Mouse (Mus musculus) brain, adult 2 months (tissue): ENCODE data around the gene Adgrg2.
A peak's percentile ranks its signal among the peaks of the same experiment; 100 is the strongest.

Experiments used
- DNase-seq: peaks from one replicate; pipeline ENCODE4 v3.0.0; 2011; ENCODE audit warnings: low read depth, low spot score

Adgrg2 gene

GRCm38 (mm10) chrX:160390464-160390956 lies at the start of gene Adgrg2:
Gene Adgrg2, plus strand, starts transcription at chrX:160390690.
- DNase-seq: no peak

- no peak for DNase-seq
Measured at GRCm38 (mm10) chrX:160350995-160351394, 39.5 kb upstream of the Adgrg2 start.

DNA sequence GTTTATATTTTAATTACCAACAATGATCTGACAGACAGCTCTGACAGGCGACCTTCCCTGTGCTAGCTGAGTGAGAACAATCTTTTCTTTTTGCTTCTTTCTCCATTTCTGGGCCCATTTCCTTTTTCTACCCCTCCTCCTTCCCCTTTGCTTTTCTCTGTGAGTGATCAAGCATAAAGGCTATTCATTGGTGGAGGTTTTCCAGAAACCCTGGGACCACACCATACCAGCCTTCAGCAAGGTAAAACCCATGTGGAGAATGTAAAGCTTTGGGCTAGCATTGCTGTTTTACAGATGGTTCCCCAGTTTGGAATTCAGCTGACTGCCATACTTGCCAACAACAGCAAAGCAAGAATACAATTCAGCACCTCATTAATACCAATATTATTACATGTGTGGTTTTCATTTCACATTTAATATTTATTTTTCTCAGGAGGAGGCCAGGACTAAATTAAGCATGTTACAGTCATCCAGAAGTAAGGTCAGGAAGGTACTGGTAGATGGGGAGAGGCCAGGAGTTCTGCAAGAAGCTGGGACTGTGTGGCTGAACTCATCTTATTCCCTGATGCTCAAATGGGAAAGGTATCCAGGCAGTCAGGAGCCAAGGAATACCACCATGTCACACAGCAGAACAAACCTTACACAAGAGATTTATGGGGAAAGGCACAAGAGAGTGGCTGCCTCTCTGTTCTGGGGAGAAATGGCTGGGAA lies 38.4 kb upstream of the Adgrg2 start:
- DNase-seq: no peak

DNA sequence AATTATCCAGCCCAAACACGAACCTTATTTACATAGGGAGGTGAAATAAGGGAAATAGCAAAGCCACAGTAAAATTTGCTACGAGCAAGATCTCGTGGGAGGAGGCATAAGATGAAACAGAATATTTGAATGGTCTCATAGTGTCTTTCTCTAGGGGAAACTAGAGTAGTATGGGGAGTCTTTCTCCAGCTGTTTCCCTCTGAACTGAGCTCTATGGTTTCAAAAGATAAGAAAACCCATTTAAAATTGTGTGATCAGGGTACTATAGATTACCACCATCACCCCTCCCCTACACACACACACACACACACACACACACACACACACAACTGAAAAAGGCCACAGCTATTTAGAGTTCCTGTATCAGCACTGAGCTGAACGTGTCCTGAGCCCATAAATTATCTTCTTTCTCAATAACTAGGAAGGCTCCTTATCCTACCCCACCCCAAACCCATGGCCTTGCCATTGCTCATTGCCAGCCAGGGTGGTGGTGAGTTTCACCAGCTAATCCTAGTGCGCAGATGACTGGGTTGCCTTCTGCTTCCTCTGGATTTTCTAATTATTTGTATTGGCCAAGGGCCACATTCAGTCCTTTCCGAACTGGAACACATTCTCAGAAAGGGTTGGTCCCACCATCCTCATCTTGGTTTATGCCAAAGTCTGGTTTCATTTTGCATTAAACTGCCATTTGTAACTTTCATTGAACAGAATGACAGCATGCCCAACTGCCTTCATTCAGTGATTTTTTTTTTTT lies 5.6 kb upstream of the Adgrg2 start:
- DNase-seq: no peak

DNA sequence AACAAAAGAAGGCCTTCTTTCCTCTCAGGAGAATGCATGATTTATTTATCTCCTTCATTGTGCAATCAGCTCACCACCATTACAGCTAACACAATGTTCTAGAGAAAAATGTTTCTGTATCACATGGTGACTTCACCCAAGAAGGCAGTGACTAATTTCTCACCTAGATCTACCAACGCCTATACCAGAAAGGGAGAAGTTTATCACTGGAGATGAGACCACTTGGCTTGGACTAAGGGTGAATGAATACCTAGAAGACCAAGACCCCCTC lies 5.1 kb upstream of the Adgrg2 start:
- DNase-seq: no peak

- no peak for DNase-seq
Measured at GRCm38 (mm10) chrX:160412930-160413453, 22.5 kb downstream of the Adgrg2 start.

DNA sequence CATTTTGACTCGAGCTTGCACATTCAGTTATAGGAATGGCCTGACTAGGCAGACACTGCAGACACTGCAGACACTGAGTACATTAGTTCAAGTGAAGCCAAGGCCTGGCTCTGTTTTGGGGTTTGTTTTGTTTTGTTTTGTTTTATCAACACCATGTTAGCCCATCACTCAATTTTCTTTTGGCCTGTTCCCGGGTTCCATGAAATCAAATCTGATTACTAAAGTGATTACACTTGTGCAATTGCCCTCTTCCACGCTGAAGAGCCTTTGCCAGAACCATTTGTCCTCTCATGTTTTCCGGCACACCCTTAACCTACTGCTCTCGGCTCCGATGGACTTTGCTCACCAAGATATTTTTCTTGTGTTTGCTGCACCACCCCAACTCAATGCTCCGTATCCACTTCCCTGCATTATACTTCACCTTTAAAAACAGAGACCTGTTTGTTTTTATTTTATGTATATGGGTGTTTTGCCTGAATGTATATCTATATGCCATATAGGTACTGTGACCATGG lies 23.4 kb downstream of the Adgrg2 start:
- no peak for DNase-seq

DNA sequence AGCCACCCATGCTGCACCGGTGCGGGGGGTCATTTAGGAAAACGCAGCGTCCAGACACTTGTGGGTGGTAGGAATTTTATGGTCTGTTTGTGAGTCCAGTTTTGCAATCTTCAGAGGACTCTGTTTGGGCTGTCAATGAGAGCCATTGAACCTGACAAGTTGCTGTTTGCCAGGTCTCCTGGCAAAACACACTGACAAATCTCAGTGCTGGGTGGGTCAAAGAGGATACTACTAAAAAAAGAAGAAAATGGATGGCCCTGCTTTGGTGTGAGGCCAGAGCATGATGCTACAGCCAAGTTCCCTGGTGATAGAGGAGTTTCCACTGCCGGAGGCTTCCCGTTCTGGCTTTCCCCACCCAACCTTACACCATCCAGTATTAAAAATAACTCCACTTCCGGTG lies 27.9 kb downstream of the Adgrg2 start:
- no peak for DNase-seq

GRCm38 (mm10) chrX:160423737-160424136 lies 33.2 kb downstream of the Adgrg2 start:
- DNase-seq: no peak

DNA sequence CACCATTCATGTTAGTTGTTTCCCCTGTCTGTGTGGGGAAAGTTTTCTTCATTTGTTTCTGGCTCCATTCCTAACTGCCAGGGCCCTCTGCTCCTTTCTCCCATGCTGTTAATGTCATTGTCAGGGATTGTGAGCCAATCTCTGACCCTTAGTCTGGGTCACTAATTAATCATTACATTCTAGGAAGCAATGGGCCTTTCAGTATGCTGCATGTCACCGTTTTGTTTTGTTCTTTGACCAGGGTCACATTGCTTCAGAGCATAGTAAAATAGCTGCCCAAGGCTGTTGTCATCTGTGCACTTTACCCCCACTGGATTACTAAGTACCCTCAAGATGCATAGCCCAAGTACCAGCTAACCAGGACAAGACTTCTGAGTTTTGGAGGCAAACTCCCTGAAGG lies 36.0 kb downstream of the Adgrg2 start:
- DNase-seq: no peak

GRCm38 (mm10) chrX:160426930-160427329 lies 36.4 kb downstream of the Adgrg2 start:
- DNase-seq: no peak

DNA sequence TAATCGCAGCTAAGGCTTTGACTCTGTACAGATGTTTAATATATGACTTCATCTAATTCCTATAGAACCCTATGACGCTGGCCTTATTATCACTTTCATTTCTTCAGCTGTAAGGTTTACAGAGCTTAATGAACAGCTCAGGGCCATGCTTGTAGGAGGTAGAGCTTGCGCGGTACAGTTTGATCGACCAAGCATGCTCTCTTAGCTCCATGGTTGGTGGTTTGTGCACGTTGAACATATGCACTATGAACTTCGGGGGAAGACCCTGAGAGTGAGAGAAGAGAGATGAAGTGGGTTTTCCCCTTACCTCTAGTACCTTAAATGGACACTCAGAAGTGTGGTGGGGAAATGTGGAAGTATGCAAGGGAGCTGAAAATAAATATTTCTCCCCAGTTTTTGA lies 41.7 kb downstream of the Adgrg2 start:
- DNase-seq: no peak

GRCm38 (mm10) chrX:160441272-160441671 lies 50.8 kb downstream of the Adgrg2 start:
- peak; percentile 14 for DNase-seq

- no peak for DNase-seq
Measured at GRCm38 (mm10) chrX:160448351-160448750, 57.9 kb downstream of the Adgrg2 start.

GRCm38 (mm10) chrX:160449363-160449762 lies 58.9 kb downstream of the Adgrg2 start:
- DNase-seq: peak; percentile 29

DNA sequence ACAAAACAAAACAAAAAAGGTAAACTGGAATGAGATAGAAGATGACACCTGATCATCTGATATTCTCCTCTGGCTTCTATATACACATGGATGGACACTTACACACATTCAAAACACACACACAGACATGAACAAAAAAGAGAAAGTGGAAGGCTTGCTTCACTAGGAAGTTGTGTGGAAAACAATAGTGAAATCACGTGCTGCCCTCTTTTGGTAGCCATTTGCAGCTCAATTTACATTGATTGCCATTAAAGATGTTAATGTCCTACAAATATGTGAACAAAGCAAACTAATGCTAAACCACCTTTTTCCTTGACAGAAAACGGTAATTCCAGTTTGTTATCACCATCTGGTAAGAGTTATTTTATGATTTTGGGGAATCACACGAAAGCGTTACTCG lies 65.2 kb downstream of the Adgrg2 start:
- DNase-seq: peak; percentile 7

DNA sequence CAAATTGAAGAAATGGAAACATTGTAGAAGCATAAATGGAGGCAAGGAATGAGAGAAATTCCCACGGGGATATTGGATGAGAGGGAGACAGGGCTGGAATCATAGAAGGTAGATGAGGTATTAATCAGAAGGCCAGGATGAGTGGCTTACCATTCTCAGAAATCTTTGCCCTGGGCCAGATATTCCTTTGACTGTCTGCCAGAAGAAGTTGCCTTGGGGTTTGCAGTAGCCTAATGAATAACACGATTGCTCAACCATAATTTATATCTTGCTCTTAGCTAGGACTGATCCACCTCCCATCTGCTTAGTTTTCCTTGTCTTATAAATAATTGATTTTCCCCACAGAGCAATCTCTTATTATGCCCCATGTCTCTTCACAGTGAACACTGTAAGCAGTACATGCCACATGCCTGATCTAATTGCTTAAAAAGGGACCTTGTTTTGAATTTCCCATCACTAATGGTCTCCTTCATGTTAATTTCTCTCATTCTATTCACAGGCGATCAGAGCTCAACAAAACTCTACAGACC lies 80.8 kb downstream of the Adgrg2 start:
- DNase-seq: no peak

- no peak for DNase-seq
Measured at GRCm38 (mm10) chrX:160489784-160490183, 99.3 kb downstream of the Adgrg2 start.

- peak; percentile 69 for DNase-seq
Measured at GRCm38 (mm10) chrX:160494333-160494732, 103.8 kb downstream of the Adgrg2 start.

- DNase-seq: peak; percentile 39
Measured at GRCm38 (mm10) chrX:160494921-160495320, 104.4 kb downstream of the Adgrg2 start.

- no peak for DNase-seq
Measured at GRCm38 (mm10) chrX:160496473-160496872, 106.0 kb downstream of the Adgrg2 start.

GRCm38 (mm10) chrX:160501095-160501494 lies 110.6 kb downstream of the Adgrg2 start:
- DNase-seq: no peak

DNA sequence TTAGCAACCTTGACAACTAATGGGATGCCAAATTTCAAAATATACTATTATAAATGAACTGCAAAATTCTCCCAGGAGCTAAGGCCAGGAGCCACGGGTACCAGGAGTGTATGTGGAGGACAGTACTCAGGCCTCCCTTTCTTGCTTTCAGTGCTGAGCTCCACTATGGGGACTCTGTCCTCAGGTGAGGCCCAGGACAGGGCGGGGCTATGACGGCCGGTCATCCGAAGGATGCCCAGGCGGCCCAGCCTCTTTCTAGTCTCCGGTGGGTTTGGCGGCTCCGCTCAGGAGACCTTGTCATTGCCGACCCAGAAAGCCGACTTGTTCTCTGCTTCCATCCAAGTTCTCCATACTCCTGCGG lies 111.2 kb downstream of the Adgrg2 start:
- DNase-seq: no peak
